In the genomic region with DNA sequence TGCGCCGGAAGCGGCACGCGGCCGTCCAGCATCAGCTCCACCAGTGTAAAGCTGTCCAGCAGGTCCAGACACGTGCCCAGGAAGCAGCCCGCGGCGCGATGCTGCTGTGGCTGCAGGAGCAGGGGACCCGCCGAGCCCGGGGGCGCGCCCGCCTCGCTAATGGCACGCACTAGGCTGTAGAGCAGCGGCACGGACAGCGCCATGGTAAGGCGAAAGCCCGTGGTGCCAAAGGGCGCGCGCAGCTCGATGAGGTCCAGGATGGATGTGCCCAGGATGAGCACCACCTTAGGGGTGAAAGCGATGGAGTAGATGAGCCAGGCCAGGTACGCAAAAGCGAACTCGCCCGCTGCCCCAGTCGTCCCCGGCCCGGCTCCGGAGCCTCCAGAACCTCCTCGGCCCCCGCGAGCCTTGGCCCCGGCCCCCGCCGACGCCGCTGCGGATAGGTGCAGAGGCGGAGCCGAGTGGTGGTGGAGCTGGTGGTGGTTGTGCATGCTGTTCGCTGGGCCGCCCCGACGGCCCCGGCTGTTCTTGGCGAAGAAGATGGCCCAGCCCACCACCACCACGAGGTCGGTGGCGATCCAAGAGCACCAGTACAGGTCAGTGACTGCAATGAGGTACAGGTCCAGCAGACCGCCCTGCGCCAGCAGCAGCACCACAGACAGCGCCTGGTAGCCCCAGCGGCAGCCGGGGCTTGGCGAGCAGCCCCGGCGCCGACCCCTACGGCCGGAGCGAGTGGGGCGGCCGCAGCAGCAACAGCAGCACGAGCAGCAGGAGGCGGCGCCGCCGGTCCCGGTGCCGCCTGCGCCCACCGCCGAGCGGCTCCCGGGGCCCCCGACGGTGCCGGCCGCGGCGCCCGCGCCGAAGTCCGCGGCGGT, we compare ENCODE assay signal across 8 mouse cellular contexts. TPM values are rescaled to one million over a fixed set of nuclear protein-coding genes. Genes with fewer than 3 reads are reported as not detected.
A peak's percentile ranks its signal among the peaks of the same experiment; 100 is the strongest.
DNase-seq lines count a peak whose midpoint lies in the region; ATAC-seq and TF ChIP-seq lines count a peak whose summit lies in the region.

No protein-coding gene starts in this region.

- ATAC-seq in forebrain, embryonic 11.5 days (replicated peaks; ENCODE audit: low FRiP score): peak; percentile 10
- ATAC-seq in intestine, postnatal 0 days: peak; percentile 34; the same call in 1 of the 2 replicates

- TF ChIP-seq CTCF in intestine, postnatal 0 days (IDR thresholded peaks at IDR 0.05; ENCODE audit: low read depth): no peak

- peak; percentile 29 for DNase-seq in adrenal gland, adult 2 months
- DNase-seq in adrenal gland, adult 18-20 months (ENCODE audit: low spot score in 2 of 2): no peak
- peak; percentile 33 to 49 for DNase-seq in spleen, postnatal 10 days (ENCODE audit: low spot score in 2 of 2)
- no peak for DNase-seq in spleen, postnatal 14 days (ENCODE audit: low spot score in 2 of 2)
- peak; percentile 76 for DNase-seq in forebrain, embryonic 11.5 days (ENCODE audit: low spot score)
- DNase-seq in lung, postnatal 14 days: peak; percentile 19
- peak; percentile 62 for DNase-seq in splenic B cell, adult 2 months (ENCODE audit: low read depth, low spot score)

- peak overlapping the region; percentile 78; the same call in 1 of the 2 replicates for H3K27ac ChIP-seq in forebrain, embryonic 11.5 days (ENCODE audit: low read depth, low read length)
- no peak overlapping the region for H3K27ac ChIP-seq in intestine, postnatal 0 days (ENCODE audit: low read depth, low read length)

- H3K9me3 ChIP-seq in forebrain, embryonic 11.5 days (ENCODE audit: control insufficient read depth, low read length): no peaks in the 10 kb centered on the region
- no peaks in the 10 kb centered on the region for H3K9me3 ChIP-seq in intestine, postnatal 0 days (ENCODE audit: control insufficient read depth)

- WGBS in forebrain, embryonic 11.5 days: under 1% methylated on average over 81 of the region's 95 CpGs
- WGBS in intestine, postnatal 0 days: 2% methylated on average over 76 of the region's 95 CpGs

- H3K4me1 ChIP-seq in forebrain, embryonic 11.5 days (replicated peaks; ENCODE audit: control insufficient read depth, insufficient read depth, low read length): peaks cover 15% of the 10 kb centered on the region; the same call in 1 of the 2 replicates
- peaks cover 6% of the 10 kb centered on the region; the same call in 1 of the 2 replicates for H3K4me1 ChIP-seq in intestine, postnatal 0 days (replicated peaks; ENCODE audit: control insufficient read depth, insufficient read depth, low read length)

- peak overlapping the region; percentile 77 for H3K9ac ChIP-seq in forebrain, embryonic 11.5 days (ENCODE audit: low read length)
- no peak overlapping the region for H3K9ac ChIP-seq in intestine, postnatal 0 days (ENCODE audit: low read depth, low read length)

- peak overlapping the region; percentile 93 for H3K4me2 ChIP-seq in forebrain, embryonic 11.5 days (ENCODE audit: low read depth, low read length, severe bottlenecking)
- H3K4me2 ChIP-seq in intestine, postnatal 0 days (replicated peaks; ENCODE audit: low read depth): peak overlapping the region; percentile 88

- H3K36me3 ChIP-seq in forebrain, embryonic 11.5 days (ENCODE audit: control insufficient read depth, insufficient read depth, low read length): no peaks in the 10 kb centered on the region
- no peaks in the 10 kb centered on the region for H3K36me3 ChIP-seq in intestine, postnatal 0 days (ENCODE audit: control insufficient read depth, insufficient read depth)
- no peaks in the 10 kb centered on the region for H3K36me3 ChIP-seq in splenic B cell, adult 2 months (ENCODE audit: control insufficient read depth, insufficient read depth, low read length, poor library complexity, severe bottlenecking)

- H3K27me3 ChIP-seq in forebrain, embryonic 11.5 days (ENCODE audit: control insufficient read depth, insufficient read depth, low read length): peaks cover 26% of the 10 kb centered on the region
- peaks cover 40% of the 10 kb centered on the region for H3K27me3 ChIP-seq in intestine, postnatal 0 days (replicated peaks; ENCODE audit: control insufficient read depth, insufficient read depth, low read length)
- no peaks in the 10 kb centered on the region; the same call in 1 of the 2 replicates for H3K27me3 ChIP-seq in splenic B cell, adult 2 months (ENCODE audit: control insufficient read depth, insufficient read depth, low read length, poor library complexity, severe bottlenecking)

- H3K4me3 ChIP-seq in forebrain, embryonic 11.5 days (ENCODE audit: low read depth, low read length): peak overlapping the region; percentile 70
- peak overlapping the region; percentile 54 for H3K4me3 ChIP-seq in intestine, postnatal 0 days (ENCODE audit: low read depth, low read length)

RNA-seq across cellular contexts. Expression of gene Tmem121b, which starts 0.9 kb away (rescaled TPM):
- total RNA-seq in adrenal gland, adult 2 months (2021): under 1 TPM; 0.06 to 0.10 TPM
- polyA plus RNA-seq in adrenal gland, adult 2 months (2012; rRNA removed): 0.03 and 0.12 TPM in 2 replicates
- total RNA-seq in adrenal gland, adult 18-20 months (2021): under 1 TPM in 1 of 2 experiments, not detected in 1; 0.10 TPM
- polyA plus RNA-seq in forebrain, embryonic 11.5 days (2014; fragmentation: Nextera tagmentation; extraction: Ambion mirVana): 1.1 and 1.4 TPM in 2 replicates
- polyA plus RNA-seq in intestine, postnatal 0 days (2015; fragmentation: Nextera tagmentation; extraction: Ambion mirVana): 0.03 and 0.05 TPM in 2 replicates

RNA-seq across cellular contexts. Expression of gene Il17ra, which starts 29.7 kb away (rescaled TPM):
- 10 to 100 TPM in 1 of 2 experiments, 1 to 10 TPM in 1; 8.7 to 10.5 TPM for total RNA-seq in adrenal gland, adult 2 months (2021)
- 9.2 and 15.1 TPM in 2 replicates for polyA plus RNA-seq in adrenal gland, adult 2 months (2012; rRNA removed)
- total RNA-seq in adrenal gland, adult 18-20 months (2021): 10 to 100 TPM in 1 of 2 experiments, 1 to 10 TPM in 1; 8.5 to 10.3 TPM
- 2.6 and 3.6 TPM in 2 replicates for polyA plus RNA-seq in forebrain, embryonic 11.5 days (2014; fragmentation: Nextera tagmentation; extraction: Ambion mirVana)
- polyA plus RNA-seq in intestine, postnatal 0 days (2015; fragmentation: Nextera tagmentation; extraction: Ambion mirVana): 4.1 and 4.8 TPM in 2 replicates

RNA-seq across cellular contexts. Expression of gene Hdhd5, which starts 38.4 kb away (rescaled TPM):
- total RNA-seq in adrenal gland, adult 2 months (2021): 10 to 100 TPM; 25.2 to 26.8 TPM
- polyA plus RNA-seq in adrenal gland, adult 2 months (2012; rRNA removed): 27.6 and 30.3 TPM in 2 replicates
- total RNA-seq in adrenal gland, adult 18-20 months (2021): 10 to 100 TPM; 24.3 to 33.6 TPM
- polyA plus RNA-seq in forebrain, embryonic 11.5 days (2014; fragmentation: Nextera tagmentation; extraction: Ambion mirVana): 15.2 and 18.2 TPM in 2 replicates
- polyA plus RNA-seq in intestine, postnatal 0 days (2015; fragmentation: Nextera tagmentation; extraction: Ambion mirVana): 5.9 and 6.1 TPM in 2 replicates

Comparison
In these comparisons a context has a peak if more than half of its experiments do, and no peak if none do; other contexts are left out.
1. DNase-seq: peak in adrenal gland, adult 2 months (single experiment), spleen, postnatal 10 days (2 of 2), forebrain, embryonic 11.5 days (single experiment), lung, postnatal 14 days (single experiment) and splenic B cell, adult 2 months (single experiment); none in adrenal gland, adult 18-20 months (0 of 2) and spleen, postnatal 14 days (0 of 2).